Mouse (Mus musculus) hindbrain, postnatal 0 days (tissue): Measurements from ENCODE around the gene Arl13b. TPM values are rescaled to one million over a fixed set of nuclear protein-coding genes. Genes with fewer than 3 reads are reported as not detected.

Experiments
- ATAC-seq: fragments of 200-750 bp; cut with Nextera tagmentation; 2 replicates; pipeline ENCODE4 v1.8.0; 2017; ENCODE audit warnings: mild to moderate bottlenecking, moderate TSS enrichment, moderate library complexity
- DNase-seq: peaks from one replicate; pipeline ENCODE4 v3.0.0-alpha.2; 2015; ENCODE audit warnings: low spot score
- H3K27ac ChIP-seq: fragments of 300-500 bp; sonication (generic); 2 replicates; pipeline ENCODE4 v1.5.1; 2014; ENCODE audit warnings: mild to moderate bottlenecking
- H3K27me3 ChIP-seq: fragments of 300-500 bp; sonication (generic); 2 replicates; pipeline ENCODE4 v1.6.1; 2014; ENCODE audit warnings: low read length, mixed read lengths; ENCODE audit not compliant: insufficient read depth
- H3K36me3 ChIP-seq: fragments of 300-500 bp; sonication (generic); 2 replicates; pipeline ENCODE4 v1.6.1; 2014; ENCODE audit warnings: low read length, mixed read lengths; ENCODE audit not compliant: insufficient read depth
- H3K4me1 ChIP-seq: fragments of 300-500 bp; sonication (generic); 2 replicates; pipeline ENCODE4 v1.6.1; 2014; ENCODE audit warnings: antibody characterized with exemption, low read length, mixed read lengths; ENCODE audit not compliant: insufficient read depth
- H3K4me2 ChIP-seq: fragments of 300-500 bp; sonication (generic); 2 replicates; pipeline ENCODE4 v1.6.1; 2014; ENCODE audit warnings: low read depth, mild to moderate bottlenecking, low read length, moderate library complexity, mixed read lengths
- H3K4me3 ChIP-seq: fragments of 300-500 bp; sonication (generic); 2 replicates; pipeline ENCODE4 v1.5.1; 2014; ENCODE audit warnings: low read length
- H3K9ac ChIP-seq: fragments of 300-500 bp; sonication (generic); replicated peaks from 2 replicates; pipeline ENCODE4 v1.6.1; 2014; ENCODE audit warnings: mild to moderate bottlenecking, low read length, moderate library complexity, mixed read lengths
- H3K9me3 ChIP-seq: fragments of 300-500 bp; sonication (generic); 2 replicates; pipeline ENCODE4 v1.6.1; 2016; ENCODE audit warnings: low read length, mixed read lengths
- CTCF ChIP-seq: IDR thresholded peaks from 2 replicates; pipeline ENCODE4 v1.5.1; 2016; ENCODE audit warnings: antibody characterized with exemption, control low read depth, low read depth
- WGBS: fragments of 180-500 bp; shearing (Covaris S2); extraction: QIAGEN DNeasy Blood & Tissue Kit; methylation state at CpG from one replicate; pipeline ENCODE4 v1.1.7; 2014; 5-methylcytosine and 5-hydroxymethylcytosine counted together
- polyA plus RNA-seq: library from polyadenylated mRNA; unstranded; fragments of >200 nt; fragmentation: Nextera tagmentation; extraction: Ambion mirVana; gene quantifications from 2 replicates; pipeline ENCODE4 v1.2.1, GENCODE M21; 2015
- total RNA-seq: library from RNA; depleted of rRNA; stranded (reverse); fragments of >200 nt; gene quantifications from 2 replicates; pipeline ENCODE4 v1.2.3, GENCODE M21; 2014

Gene Arl13b
- total and polyA plus RNA-seq, 2 experiments from 2014 or later: 7.0 to 12.3 TPM

GRCm38 (mm10) chr16:62799426-62799825 lies 47.4 kb downstream of the Arl13b start:
- no peaks in the 10 kb centered on the region for H3K9me3 ChIP-seq
- DNase-seq (no peak), ATAC-seq (no peak)
- no peak overlapping the region for H3K4me2 ChIP-seq
- H3K27ac ChIP-seq: no peak overlapping the region
- peaks cover 21% of the 10 kb centered on the region; the same call in 1 of the 2 replicates for H3K36me3 ChIP-seq
- H3K27me3 ChIP-seq: no peaks in the 10 kb centered on the region
- 89% methylated on average over 4 of the region's 4 CpGs for WGBS
- no peak overlapping the region for H3K4me3 ChIP-seq
- H3K9ac ChIP-seq: no peak overlapping the region
- H3K4me1 ChIP-seq: no peaks in the 10 kb centered on the region
- TF ChIP-seq CTCF: no peak

- no peak overlapping the region for H3K9ac ChIP-seq
- H3K27me3 ChIP-seq: no peaks in the 10 kb centered on the region
- ATAC-seq: no peak
- no peak for DNase-seq
- H3K4me2 ChIP-seq: no peak overlapping the region
- no peak for TF ChIP-seq CTCF
- H3K4me1 ChIP-seq: no peaks in the 10 kb centered on the region
- H3K9me3 ChIP-seq: no peaks in the 10 kb centered on the region
- H3K36me3 ChIP-seq: peaks cover 16% of the 10 kb centered on the region; the same call in 1 of the 2 replicates
- H3K4me3 ChIP-seq: no peak overlapping the region
- WGBS: 93% methylated on average over 3 of the region's 3 CpGs
- no peak overlapping the region for H3K27ac ChIP-seq
Measured at GRCm38 (mm10) chr16:62798808-62799207, 48.0 kb downstream of the Arl13b start.

GRCm38 (mm10) chr16:62796608-62797007 lies 50.2 kb downstream of the Arl13b start:
- ATAC-seq: no peak
- Histone ChIP-seq H3K27me3 (no peaks in the 10 kb centered on the region), H3K27ac (no peak overlapping the region), H3K9me3 (no peaks in the 10 kb centered on the region), H3K4me1 (no peaks in the 10 kb centered on the region), H3K4me2 (no peak overlapping the region), H3K36me3 (peaks cover 16% of the 10 kb centered on the region; the same call in 1 of the 2 replicates), H3K9ac (no peak overlapping the region), H3K4me3 (no peak overlapping the region)
- 88% methylated on average over 1 of the region's 1 CpGs for WGBS
- no peak for DNase-seq
- no peak for TF ChIP-seq CTCF

- Histone ChIP-seq H3K4me1 (peaks cover 14% of the 10 kb centered on the region; the same call in 1 of the 2 replicates), H3K27me3 (no peaks in the 10 kb centered on the region), H3K4me2 (peak within 1 kb of the TSS; percentile 84), H3K9ac (peak within 1 kb of the TSS; percentile 70), H3K27ac (peak within 1 kb of the TSS; percentile 88), H3K9me3 (no peaks in the 10 kb centered on the region), H3K4me3 (peak within 1 kb of the TSS; percentile 76), H3K36me3 (no peaks in the 10 kb centered on the region)
- DNase-seq: peak; percentile 100
- WGBS: 1% methylated on average over 41 of the region's 41 CpGs
- TF ChIP-seq CTCF: peak; percentile 28
- ATAC-seq: peak; percentile 99
Measured at GRCm38 (mm10) chr16:62786621-62787331, 60.1 kb downstream of the Arl13b start, which contains the start of gene Nsun3. Nsun3 (minus strand) TSS chr16:62786818.

GRCm38 (mm10) chr16:62782229-62782628 lies 64.6 kb downstream of the Arl13b start:
- no peak overlapping the region for H3K9ac ChIP-seq
- 66% methylated on average over 5 of the region's 5 CpGs for WGBS
- H3K36me3 ChIP-seq: 0 out of 2 replicates have a peak, but pooled peaks cover 4% of the 10 kb centered on the region
- H3K4me2 ChIP-seq: no peak overlapping the region
- ATAC-seq (no peak), DNase-seq (peak; percentile 11)
- H3K27me3 ChIP-seq: no peaks in the 10 kb centered on the region
- TF ChIP-seq CTCF: peak; percentile 44
- no peak overlapping the region for H3K4me3 ChIP-seq
- no peaks in the 10 kb centered on the region for H3K9me3 ChIP-seq
- H3K27ac ChIP-seq: no peak overlapping the region
- peaks cover 10% of the 10 kb centered on the region; the same call in 1 of the 2 replicates for H3K4me1 ChIP-seq

DNA sequence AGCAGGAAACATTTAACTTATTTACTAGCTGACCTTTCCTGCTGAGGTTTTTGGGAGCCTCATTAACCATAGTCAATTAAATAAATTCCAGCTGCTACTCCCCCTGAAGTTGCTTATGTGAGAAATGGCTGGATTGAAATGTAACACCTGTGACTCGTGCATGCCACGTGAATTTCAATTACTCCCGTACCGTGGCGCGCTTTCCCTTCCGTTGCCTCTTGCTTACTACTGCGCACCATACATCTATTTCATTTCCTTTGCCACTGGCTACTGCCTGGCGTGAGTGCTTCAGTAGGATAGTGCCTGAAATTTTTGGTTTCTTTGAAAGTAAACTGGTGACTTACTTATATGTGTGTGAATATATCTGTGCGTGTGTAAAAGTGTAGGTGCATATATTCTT lies 68.6 kb downstream of the Arl13b start:
- 0 out of 2 replicates have a peak, but pooled peaks cover 4% of the 10 kb centered on the region for H3K36me3 ChIP-seq
- no peak overlapping the region for H3K4me2 ChIP-seq
- 71% methylated on average over 10 of the region's 10 CpGs for WGBS
- H3K9ac ChIP-seq: no peak overlapping the region
- no peak overlapping the region for H3K27ac ChIP-seq
- TF ChIP-seq CTCF: no peak
- ATAC-seq (no peak), DNase-seq (no peak)
- no peaks in the 10 kb centered on the region for H3K4me1 ChIP-seq
- no peak overlapping the region for H3K4me3 ChIP-seq
- H3K27me3 ChIP-seq: no peaks in the 10 kb centered on the region
- no peaks in the 10 kb centered on the region for H3K9me3 ChIP-seq

DNA sequence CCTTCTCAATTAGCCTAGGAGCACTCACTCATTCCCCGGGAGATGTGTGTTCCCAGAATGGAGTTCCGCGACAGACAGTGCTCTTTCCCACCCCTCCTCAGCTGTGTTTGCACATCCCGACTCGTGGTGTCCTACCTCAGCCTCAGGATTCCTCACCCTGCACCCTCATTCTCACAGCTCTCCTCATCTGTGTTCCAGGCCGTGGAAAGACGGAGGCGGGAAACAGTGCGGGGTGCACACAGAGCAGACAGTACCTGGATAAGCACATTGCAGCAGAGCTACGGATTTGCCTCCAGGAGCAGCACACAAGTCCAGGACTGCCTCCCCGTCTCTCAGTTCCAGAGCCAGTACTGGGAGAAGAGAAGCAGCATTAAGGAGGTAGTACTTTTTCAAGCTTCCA lies 70.8 kb downstream of the Arl13b start:
- no peaks in the 10 kb centered on the region for H3K9me3 ChIP-seq
- H3K4me1 ChIP-seq: no peaks in the 10 kb centered on the region
- H3K27ac ChIP-seq: no peak overlapping the region
- H3K9ac ChIP-seq: no peak overlapping the region
- 0 out of 2 replicates have a peak, but pooled peaks cover 4% of the 10 kb centered on the region for H3K36me3 ChIP-seq
- no peak overlapping the region for H3K4me3 ChIP-seq
- 77% methylated on average over 11 of the region's 11 CpGs for WGBS
- ATAC-seq (no peak), DNase-seq (no peak)
- TF ChIP-seq CTCF: no peak
- H3K4me2 ChIP-seq: no peak overlapping the region
- H3K27me3 ChIP-seq: no peaks in the 10 kb centered on the region
